Mouse (Mus musculus): ENCODE measurements around the gene Psmb11.

The Psmb11 gene

DNA sequence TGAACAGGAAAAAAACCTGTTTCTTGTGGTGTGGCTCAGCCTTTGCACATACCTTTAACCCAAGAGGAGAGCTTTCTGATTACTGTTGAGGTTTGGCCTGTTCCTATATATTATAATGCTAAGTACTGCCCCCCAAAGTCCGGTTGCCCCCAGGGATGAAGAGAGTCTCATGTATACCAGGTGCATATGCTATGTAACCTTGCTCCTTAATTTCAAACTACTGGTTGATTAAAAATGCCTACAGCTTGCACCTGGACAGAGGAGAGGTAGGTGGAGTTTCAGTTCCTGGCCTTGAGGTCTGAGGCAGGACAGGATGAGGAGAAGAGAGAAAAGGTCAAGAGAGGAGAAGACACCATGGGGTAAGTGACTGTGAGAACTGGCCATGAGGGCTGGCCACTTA, at the start of gene Psmb11:
Gene Psmb11, plus strand, starts transcription at position 301 of the 400 bp plus-strand sequence.
- no peak for DNase-seq (ENCODE audit: low spot score in 2 of 2)

DNA sequence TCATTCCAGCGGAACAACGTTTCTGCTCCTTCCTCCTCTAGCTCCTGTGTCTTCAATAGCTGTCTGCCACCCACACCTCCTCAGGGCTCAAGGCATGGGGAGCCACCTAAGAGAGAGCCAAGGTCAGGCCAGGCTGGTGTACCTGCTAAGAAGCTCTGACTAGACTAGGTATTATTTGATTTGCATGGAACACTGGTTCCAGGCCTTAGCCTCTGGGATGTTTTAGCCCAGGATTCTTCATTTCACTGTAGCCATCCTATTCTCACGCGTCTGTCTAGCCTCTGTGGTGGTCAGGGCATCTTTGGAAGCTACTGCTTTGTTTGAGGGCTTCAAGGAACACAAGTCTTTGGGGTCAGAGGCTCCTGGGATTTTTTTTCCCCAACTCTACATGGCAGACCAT, 49.1 kb upstream of the Psmb11 start:
- DNase-seq (ENCODE audit: low spot score in 2 of 2), result no peak

DNA sequence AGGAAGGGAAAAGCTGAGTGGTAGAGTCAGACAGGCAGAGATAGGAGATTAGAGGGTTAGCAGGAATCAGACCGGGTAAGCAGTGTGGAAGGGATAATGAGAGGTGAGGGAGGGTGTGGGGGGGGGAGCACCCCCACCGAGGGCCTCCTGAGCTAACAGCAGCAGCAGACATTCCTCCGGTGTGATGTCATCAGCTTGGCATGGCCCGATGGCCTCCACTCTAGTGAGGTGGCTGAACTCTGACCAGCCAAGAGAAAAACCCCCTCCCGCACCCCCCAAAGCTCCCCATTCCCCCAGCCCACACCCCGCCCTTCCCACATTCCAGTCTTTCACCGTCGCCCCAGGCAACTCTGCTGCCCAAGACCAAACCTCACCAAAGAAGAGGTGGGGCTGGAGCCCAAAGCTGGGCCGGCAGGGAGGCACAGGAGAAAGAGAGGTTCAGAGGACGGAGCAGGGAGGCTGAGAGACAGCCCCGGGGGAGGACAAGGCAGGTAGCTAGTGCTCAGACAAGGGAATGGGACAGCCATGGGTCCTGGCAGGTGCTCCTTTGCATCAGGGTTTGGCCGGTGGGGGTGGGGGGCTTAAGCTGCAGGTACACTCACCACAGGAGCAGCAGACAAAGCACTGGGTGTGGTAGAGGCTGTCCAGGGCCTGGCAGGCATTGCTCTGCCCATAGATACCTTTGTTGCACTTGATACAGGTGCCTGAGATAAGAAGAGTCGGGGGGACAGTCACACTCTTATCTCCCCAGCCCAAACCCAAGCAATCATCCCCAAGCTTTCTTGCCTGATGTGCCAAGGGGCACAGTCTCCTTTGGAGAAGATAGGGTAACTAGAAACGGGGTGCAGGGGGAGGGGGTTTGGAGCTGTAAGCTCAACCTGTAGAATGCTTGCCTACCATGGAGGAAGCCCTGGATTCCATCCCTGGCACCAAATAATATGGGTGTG, 48.2 kb upstream of the Psmb11 start:
- DNase-seq (ENCODE audit: low spot score in 2 of 2), result peak in 1 of 2 experiments; percentile 41

DNA sequence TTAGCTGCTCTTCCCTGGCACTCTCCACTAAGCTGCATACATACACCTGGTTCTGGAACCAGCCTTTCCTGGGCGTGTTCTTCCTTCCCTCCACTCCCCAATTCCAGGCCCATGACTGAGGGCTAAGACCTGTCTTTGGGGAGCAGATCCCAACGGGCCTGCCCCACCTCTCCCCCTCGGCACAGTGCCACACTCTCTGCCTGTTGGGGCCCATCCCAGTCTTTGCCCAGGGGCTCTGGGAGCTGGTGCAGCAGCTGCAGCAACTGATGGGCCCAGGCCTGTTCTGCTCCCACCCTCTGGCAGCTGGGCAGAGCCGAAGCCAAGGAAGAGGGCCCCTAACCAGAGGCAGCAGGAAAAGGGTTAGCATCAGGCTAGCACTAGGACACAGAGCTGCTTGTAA, 47.0 kb upstream of the Psmb11 start:
- DNase-seq (ENCODE audit: low spot score in 2 of 2), result peak; percentile 60 to 68

DNA sequence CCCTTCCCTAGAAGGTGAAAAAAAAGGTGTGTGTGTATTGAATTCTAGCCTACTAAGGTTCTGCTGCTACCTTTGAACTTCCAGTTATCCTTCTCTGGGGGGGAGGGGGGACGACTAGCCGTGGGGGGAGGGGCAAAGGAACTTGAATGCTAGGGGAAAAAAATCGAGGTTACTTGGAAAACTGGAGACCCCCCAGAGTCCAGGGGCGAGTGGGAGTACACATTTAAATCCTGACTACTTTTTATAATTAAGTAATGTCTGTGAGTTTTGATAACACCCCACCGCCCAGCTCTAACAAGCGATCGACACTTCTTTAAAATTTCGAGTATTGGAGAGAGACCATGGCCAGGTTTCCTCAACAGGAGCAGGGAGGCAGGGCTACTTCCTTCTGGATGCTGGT, 46.2 kb upstream of the Psmb11 start:
- DNase-seq (ENCODE audit: low spot score in 2 of 2), result no peak

DNA sequence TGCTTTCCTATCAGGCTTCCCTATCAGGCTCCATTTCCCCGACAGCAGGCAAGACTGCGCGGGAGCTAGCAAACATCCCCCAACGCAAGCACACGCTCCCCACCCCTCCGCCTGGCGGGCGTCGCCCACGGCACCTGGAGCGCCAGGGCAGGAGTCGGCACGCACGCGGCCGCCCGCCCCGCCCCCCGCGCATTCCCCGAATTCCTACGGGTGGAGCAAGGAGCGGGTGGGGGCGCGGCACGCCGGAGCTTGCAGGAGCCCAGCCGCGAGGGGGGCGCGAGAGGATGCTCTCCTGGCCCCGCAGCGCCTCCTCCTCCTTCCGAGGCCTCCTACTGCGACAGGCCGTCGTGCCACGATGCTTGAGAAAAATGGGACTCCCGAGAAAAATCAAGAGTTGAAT, 45.6 kb upstream of the Psmb11 start:
- peak; percentile 74 to 81 for DNase-seq (ENCODE audit: low spot score in 2 of 2)

DNA sequence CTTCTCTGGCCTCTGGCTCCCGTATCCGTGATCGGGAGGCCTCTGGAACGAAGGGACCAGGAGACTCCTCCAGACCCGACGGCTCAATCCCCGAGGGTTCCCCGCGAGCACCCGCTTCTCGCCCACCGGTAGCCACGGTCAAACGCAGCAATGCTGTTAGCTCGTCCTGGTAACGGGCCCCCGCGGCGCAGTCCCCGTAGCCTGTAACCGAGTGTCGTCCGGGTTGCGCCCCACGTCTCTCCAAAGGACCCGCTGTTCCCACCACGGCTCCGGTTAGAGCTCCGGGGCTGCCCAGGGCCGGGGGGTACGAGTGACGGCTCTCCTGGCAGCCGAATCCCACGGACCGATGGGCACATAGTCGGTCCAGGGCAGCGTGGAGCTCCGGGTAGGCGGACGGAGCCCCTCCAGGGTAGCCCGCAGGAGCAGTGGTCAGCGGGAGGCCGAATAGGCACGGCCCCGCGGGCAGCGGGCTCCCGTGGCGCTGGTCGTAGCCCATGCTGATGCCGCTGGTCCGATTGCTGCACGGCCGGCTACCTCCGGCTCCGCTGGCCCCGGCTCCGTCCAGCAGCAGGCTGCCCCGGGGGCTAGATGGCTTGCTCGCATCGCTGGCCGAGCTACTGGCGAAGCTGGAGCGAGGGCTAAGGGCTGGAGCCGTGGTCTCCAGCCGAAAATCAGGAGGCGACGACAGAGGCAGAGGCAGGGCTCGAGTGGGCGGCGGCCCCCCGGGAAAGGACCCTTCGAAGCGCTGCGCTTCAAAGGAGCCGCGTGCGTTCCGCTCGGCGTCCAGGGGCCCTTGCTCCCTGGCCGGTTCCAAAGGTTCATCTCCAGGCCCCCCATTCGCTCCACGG, 44.8 kb upstream of the Psmb11 start:
- peak in 1 of 2 experiments; percentile 19 for DNase-seq (ENCODE audit: low spot score in 2 of 2)

DNA sequence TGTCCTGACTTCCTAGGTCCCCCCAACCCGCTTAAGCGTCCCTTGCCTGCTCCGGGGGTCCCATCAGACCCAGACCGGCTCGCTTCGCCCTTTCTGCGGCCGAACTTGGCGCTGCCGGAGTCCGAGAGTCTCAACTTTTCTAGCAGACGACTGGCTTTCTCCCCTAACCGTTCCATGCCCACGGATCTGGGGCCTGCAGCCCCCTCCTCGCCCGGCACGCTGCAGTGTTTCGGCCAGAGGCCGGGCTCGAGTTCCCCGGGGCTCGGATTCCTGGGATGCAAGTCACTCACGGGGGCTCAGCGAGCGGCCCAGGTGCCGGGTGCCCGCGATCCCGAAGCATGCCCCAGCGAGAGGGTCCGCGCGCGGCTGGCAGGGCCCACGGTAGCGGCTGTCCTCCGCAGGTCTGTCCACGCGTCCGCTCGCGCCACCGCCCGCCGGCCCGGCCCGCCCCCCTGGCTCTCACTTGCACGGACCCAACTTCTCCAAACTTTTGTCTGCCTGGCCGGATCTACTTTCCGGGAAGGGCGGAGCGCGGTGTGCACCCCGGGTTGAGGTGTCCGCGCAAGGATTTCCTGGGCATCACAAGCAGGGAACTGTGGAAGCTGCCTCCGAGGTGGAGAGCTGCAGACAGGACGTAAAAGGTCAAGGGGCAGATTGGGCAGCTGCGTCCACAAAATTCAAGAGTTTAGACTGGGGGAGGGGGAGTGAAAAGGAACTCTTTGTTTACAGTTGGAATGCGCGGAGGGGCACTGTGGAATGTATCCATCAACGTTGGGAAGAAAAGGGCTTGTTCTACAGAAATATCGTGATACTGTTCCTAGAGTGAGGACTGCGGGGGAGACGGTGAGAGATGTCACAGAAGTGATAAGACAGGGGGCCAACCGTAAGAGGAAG, 43.9 kb upstream of the Psmb11 start, which contains the start of gene Ajuba:
Gene Ajuba, minus strand, starts transcription at position 470 of the 894 bp plus-strand sequence.
- DNase-seq (ENCODE audit: low spot score in 2 of 2), result peak; percentile 89 to 90

DNA sequence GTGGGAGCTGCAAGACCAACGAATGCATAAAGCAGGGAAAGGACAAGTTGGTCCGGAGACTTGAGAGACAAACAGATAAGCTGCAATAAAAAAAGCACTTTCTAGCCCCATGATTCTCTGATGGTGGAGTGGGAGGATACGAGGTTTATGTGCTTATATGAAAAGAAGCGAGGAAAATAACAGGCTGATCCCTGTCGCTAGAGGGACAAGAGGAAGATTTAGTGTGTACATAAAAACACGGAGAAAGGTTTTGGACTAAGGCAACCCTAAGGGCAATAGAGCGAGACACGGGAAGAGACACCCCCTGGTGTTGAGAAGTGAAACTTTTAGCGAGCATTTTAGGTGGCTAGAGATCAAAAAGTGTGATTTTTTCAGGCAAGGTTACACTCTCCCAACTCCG, 43.2 kb upstream of the Psmb11 start:
- peak in 1 of 2 experiments; percentile 29 for DNase-seq (ENCODE audit: low spot score in 2 of 2)

DNA sequence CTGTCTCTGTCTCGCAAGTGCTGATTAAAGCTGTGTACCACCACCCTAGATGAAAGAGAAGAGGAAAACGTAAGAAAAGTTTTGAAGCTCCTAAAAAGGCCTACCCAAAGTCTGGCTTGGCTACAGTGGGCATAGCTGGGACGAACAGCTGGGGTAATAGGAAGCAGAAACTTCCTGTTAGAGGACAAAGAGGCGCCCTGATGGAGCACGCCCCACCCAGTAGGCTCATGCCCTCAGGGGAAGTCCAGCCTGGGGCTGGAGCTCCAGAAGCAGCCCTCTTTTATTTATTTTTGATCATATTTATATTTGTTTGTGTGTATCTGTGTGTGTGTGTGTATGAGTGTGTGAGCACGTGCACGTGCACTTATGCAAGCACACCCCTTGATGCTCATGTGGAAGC, 41.6 kb upstream of the Psmb11 start:
- DNase-seq (ENCODE audit: low spot score in 2 of 2), result no peak

DNA sequence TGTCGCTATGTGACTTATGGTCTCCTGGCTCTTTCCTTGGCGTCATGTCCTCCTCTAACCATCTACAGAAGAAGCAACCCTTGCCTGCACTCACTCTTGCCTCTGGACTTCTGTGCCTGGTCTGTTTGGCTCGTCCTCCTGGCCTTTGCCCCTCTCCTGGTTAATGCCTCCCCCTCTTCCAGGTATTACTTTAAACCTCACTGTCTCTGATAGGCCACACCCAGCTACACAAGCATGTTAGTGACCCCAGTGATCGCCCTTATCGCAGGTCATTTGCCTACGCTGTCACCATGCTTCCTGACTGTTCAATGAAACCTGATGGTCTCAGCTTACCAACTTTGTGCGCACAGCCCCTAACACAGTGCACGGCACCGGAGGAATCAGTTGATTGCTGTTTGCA, 38.7 kb upstream of the Psmb11 start:
- no peak for DNase-seq (ENCODE audit: low spot score in 2 of 2)

DNA sequence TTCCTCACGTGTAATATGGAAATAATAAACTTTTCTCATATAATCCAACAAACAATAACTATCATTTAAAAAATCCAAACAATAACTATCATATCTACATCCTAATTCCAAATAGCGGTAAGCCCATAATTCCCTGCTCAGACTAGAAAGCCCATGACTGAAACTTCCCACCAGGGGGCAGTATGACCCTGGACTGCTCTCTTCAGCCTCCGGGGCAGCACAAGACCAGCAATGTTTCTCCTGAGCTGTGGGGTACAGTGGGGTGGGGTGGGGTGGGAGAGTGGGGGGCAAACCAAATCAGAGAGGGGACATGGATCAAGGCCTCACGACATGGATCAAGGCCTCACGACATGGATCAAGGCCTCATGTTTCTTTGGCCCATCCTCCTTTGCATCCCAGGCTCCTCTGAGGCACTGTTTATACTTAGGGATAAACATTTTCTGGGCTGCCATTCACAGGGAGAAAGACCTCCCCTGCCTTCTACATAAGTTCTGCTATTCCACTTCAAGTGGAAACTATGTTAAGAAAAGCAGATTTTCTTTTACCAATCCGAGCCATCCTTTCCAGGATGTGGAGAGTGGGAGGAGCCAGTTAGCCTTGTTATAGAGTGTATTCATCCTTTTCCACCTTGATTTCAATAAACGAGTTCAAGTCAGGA, 37.4 kb upstream of the Psmb11 start:
- DNase-seq (ENCODE audit: low spot score in 2 of 2), result peak in 1 of 2 experiments; percentile 43

DNA sequence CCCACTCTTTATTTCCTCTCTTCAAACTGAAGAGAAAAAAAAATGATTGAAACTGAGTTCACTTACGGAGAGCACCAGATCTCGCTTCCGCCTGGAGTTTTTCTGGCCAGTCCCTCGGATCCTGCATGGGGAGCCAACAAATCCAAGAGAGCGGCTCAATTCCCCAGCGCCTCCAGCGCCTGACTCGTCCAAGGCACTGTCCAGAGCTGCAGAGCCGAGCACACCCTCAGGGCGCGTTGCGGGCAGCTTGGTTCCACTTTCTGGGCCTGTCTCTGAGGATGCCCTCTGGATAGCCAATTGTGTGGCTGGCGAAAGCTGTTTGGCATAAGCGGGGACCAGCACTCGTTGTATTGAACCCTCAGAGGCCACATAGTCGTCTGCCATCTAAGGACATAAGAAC, 30.2 kb upstream of the Psmb11 start:
- no peak for DNase-seq (ENCODE audit: low spot score in 2 of 2)

DNA sequence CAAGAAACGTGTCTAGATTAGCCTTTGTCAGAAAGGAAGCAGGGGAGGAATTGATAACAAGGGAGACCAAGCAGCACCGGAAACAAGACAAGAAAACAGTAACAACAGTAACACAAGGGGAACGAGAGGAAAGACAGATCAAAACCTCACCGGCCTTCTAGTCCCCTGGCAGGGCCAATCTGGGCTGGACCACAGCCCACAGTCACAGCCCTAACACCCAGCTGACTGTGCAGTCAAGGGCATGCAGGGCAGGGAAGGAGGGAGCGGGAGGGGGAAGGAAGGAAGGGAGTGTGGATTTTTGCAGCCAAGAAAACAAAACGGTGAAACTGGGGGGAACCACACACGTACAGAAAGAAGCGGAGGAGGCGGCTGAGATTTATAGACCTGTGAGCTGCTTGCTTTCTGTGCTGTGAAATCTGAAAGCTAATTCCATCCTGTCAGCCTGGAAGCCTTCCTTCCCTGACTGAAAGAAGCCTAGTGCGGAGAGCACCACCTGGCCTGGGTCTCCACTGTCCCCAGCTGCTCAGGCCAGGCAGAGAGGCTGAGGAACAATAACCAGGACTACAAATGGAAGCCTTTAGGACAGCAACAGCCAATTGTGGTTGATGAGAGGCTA, 28.8 kb upstream of the Psmb11 start:
- DNase-seq (ENCODE audit: low spot score in 2 of 2), result no peak

DNA sequence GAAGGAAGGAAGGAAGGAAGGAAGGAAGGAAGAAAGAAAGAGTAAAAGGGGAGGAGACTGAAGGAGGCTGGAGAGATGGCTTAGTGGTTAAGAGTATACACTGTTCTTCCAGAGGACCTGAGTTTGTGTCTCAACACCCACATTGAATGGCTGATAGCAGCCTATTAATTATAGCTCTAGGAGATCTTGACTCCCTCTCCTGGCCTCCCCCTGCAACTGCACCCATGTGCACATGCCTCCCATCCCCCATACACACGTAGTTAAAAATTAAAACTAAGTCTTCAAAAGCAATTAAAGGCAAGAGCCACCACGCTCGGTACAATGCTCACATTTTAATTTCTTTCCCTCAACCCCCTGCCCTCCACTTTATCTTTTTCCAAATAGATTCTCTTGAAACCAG, 27.2 kb upstream of the Psmb11 start:
- no peak for DNase-seq (ENCODE audit: low spot score in 2 of 2)

DNA sequence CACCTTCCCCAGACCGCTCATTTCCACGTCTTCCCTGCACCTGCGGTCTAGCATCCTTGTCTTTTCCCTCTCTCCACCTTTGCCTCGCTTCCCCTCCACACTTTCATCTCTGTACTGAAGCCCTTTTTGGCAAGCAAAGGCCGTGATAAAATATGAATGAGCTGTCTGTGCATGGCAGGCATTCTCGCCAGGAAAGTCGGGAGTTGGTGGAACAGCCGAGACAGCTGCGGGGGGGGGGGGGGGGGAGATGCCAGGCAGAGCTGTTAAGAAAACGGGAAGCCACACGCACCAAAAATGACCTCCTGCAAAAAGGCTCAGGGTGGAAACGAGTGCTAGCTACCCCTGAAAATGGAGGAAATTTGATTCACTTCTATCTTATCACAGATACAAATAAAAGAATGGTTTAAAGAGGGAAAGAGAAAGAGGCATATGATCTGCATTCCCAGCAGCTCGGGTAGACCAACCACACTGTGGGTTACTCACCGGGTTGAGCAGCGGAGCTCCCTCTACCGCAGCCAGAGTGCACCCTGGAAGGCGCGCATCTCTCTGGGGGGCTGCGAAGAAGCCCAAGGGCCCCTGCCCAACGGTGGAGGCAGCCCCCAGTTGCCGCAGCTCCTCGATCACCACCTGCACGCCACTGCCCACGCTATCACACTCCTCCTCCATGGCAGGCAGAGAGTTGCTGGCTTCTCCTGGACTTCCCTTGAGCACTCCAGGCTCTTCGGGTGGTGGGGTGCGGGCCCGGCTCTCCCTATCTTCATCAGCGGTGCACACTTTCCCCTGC, 26.4 kb upstream of the Psmb11 start:
- no peak for DNase-seq (ENCODE audit: low spot score in 2 of 2)

DNA sequence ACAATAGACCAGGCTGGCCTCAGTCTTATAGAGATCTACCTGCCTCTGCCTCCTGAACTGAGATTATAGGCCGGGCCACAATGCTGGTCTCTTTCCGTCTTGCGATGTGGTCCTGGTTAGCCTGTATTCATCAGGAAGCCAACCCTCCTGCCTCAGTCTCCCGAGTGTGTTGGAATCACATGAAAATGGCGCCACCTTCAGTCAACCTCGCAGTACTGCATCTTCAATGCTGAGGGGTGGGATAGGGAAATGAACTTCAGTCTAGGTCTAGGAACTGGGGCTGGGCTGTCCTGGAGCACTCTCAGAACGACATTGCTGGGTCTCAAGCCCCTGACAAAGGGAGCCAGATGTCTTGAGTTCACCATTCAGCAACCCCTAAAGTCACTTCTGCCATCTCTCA, 24.1 kb upstream of the Psmb11 start:
- no peak for DNase-seq (ENCODE audit: low spot score in 2 of 2)

DNA sequence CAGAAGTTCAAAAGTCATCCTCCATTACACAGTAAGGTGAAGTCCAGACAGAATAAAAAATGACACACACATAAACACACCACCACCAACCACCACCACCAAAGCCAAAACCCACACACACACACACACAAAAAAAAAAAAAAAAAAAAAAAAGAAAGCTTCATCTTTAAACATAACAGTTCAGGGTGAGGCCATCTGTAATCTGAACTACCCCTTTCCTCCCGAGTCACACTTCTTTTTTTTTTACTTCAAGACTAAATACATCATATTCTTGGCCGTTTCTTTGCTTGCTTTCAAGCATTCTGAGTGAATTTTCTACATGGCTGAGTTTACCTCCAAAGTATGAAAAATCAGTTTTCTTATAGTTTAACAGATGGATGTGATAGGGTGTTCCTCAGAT, 19.6 kb upstream of the Psmb11 start:
- DNase-seq (ENCODE audit: low spot score in 2 of 2), result no peak

DNA sequence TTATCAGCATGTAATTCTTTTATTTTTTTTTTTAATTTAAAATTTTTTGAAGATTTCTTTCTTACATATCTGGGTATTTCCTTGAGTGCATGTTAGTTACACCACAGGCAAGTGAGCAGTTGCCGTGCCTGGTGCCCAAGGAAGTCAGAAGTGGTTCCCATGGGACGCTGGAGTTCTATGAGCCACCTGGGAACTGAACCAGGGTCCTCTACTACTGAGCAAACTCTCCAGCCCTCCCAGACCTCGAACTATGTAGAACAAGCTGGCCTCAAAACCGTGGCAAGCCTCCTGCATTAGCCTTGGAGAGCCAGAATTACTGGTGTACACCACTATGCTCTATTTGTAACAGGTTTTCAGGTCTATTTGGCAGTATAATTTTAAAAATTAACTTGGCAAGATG, 18.6 kb upstream of the Psmb11 start:
- no peak for DNase-seq (ENCODE audit: low spot score in 2 of 2)
